Mouse (Mus musculus): Measurements from ENCODE around the gene Mtx3. TPM values are rescaled to one million over a fixed set of nuclear protein-coding genes. Genes with fewer than 3 reads are reported as not detected.

Gene Mtx3
- polyA plus RNA-seq, 1 experiment from 2014 or later: 5.2 TPM

DNA sequence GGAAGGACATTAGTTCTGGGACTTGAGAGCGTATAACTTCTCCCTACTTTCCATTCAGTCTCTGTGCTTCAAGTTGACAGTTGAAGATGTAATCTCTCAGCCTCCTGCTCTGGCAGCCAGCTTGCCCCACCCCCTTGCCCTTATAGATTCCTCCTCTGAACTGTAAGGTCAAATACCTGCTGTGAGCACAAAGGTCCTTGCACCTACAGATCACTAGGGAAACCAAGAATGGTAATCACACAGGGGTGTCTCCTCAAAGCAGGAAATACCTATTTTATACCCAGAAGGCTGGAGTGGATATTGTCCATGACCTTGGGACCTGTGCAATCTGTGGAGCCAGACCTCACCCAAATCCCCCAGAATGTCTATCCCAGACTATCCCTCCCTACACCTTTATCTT, 40.4 kb downstream of the Mtx3 start:
- H3K4me1 ChIP-seq: peaks cover 1% of the 10 kb centered on the region
- H3K4me2 ChIP-seq: no peak overlapping the region
- no peak overlapping the region for H3K27ac ChIP-seq
- H3K27me3 ChIP-seq: no peaks in the 10 kb centered on the region
- no peak for ATAC-seq (ENCODE audit: insufficient number of reproducible peaks, insufficient read depth, low FRiP score, low TSS enrichment, low read depth)
- H3K9me3 ChIP-seq: no peaks in the 10 kb centered on the region
- H3K36me3 ChIP-seq: no peaks in the 10 kb centered on the region
- H3K4me3 ChIP-seq: no peak overlapping the region
- no peak overlapping the region for H3K9ac ChIP-seq
- 61% methylated on average over 1 of the region's 1 CpGs for WGBS

DNA sequence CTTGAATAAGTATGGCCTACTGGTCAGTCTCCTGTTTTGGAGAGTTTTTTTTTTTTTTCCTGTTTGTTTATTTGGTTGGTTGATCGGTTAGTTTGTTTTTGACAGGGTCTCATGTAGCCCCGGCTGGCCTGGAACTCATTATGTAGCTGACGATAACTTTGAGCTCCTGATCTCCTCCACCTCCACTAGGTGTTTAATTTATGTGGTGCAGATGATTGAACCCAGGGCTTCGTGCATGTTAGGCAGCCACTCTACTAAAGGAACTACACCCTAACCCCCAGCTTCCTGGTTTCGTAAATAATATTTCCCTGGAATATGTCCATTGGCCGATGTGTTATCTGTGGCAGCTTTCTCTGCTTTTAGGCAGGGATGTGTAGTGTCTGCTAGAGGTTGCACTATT, 54.5 kb downstream of the Mtx3 start:
- H3K27me3 ChIP-seq: no peaks in the 10 kb centered on the region
- no peak overlapping the region for H3K27ac ChIP-seq
- H3K9ac ChIP-seq: no peak overlapping the region
- no peak overlapping the region for H3K4me3 ChIP-seq
- no peak for ATAC-seq (ENCODE audit: insufficient number of reproducible peaks, insufficient read depth, low FRiP score, low TSS enrichment, low read depth)
- 57% methylated on average over 6 of the region's 6 CpGs for WGBS
- H3K4me1 ChIP-seq: no peaks in the 10 kb centered on the region
- no peaks in the 10 kb centered on the region for H3K9me3 ChIP-seq
- no peak overlapping the region for H3K4me2 ChIP-seq
- no peaks in the 10 kb centered on the region for H3K36me3 ChIP-seq

DNA sequence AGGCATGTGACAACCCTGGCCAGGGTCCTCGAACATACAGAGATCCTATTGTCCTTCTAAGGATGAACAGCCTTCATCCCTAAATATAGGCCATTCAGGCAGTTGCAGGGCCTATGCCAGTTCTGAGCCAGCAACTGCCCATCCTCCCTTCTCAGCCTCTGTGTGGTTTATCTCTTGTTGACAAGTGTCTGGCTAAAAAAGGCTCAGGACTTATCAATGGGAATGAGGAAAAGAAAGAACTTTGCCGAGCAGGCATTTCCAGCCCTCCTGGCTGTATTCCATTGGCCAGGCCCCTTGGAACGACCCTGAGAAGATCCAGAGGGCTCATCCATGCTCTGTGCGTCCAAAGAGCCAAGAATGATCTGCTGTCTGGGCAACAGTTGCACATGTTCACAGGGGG, 58.7 kb downstream of the Mtx3 start:
- H3K36me3 ChIP-seq: no peaks in the 10 kb centered on the region
- H3K4me3 ChIP-seq: no peak overlapping the region
- H3K27ac ChIP-seq: no peak overlapping the region
- H3K9me3 ChIP-seq: no peaks in the 10 kb centered on the region
- ATAC-seq (ENCODE audit: insufficient number of reproducible peaks, insufficient read depth, low FRiP score, low TSS enrichment, low read depth): no peak
- H3K27me3 ChIP-seq: no peaks in the 10 kb centered on the region
- no peak overlapping the region for H3K4me2 ChIP-seq
- 75% methylated on average over 4 of the region's 4 CpGs for WGBS
- no peak overlapping the region for H3K9ac ChIP-seq
- no peaks in the 10 kb centered on the region for H3K4me1 ChIP-seq

DNA sequence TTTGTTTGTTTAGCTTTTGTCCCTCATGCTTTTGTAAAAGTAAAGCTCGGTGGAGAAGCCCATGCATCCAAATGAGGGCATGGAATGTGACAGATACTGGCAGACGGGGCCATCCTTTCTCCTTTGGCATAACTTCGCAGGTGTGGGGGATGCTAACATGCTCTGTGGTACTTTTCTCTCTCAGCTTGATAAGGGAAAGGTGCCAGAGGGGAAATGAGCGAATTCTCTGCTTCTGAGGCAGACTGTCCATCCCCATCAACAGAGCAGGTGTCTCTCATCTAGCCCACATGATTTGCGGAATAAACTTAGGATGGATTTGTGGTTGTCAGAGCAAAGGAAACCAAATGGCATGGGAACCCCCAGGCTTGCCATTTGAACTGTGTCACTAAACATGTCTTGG, 61.4 kb downstream of the Mtx3 start:
- Histone ChIP-seq H3K4me2 (no peak overlapping the region), H3K4me1 (no peaks in the 10 kb centered on the region), H3K27ac (no peak overlapping the region), H3K9ac (no peak overlapping the region), H3K4me3 (no peak overlapping the region), H3K27me3 (no peaks in the 10 kb centered on the region), H3K9me3 (no peaks in the 10 kb centered on the region), H3K36me3 (no peaks in the 10 kb centered on the region)
- ATAC-seq (ENCODE audit: insufficient number of reproducible peaks, insufficient read depth, low FRiP score, low TSS enrichment, low read depth): no peak
- 82% methylated on average over 5 of the region's 5 CpGs for WGBS

DNA sequence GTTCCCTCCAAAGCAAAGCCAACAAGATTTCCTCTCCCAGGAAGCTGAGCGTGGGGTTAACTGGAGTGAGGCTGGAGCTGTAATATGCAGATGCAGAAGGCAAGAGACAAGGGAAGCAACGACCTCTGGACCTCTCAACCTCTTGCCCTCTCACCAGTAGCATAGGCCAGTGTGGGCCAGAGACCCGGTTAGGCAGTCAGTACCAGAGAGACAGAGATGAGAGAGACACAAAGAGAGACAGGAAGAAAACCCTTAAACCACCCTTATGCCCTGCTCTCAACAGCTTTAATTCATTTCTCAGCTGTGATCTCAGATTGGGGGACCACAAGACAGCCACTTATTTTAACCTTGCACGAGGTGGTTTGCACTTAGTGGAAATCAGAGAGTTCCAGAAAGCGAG, 62.8 kb downstream of the Mtx3 start:
- no peaks in the 10 kb centered on the region for H3K9me3 ChIP-seq
- no peaks in the 10 kb centered on the region for H3K36me3 ChIP-seq
- 44% methylated on average over 5 of the region's 5 CpGs for WGBS
- H3K4me2 ChIP-seq: no peak overlapping the region
- no peak overlapping the region for H3K4me3 ChIP-seq
- no peak overlapping the region for H3K27ac ChIP-seq
- no peak for ATAC-seq (ENCODE audit: insufficient number of reproducible peaks, insufficient read depth, low FRiP score, low TSS enrichment, low read depth)
- H3K4me1 ChIP-seq: peaks cover 4% of the 10 kb centered on the region; the same call in 1 of the 2 replicates
- no peaks in the 10 kb centered on the region for H3K27me3 ChIP-seq
- no peak overlapping the region for H3K9ac ChIP-seq

Other genes with a start within 250 kb of the Mtx3 start
- gene Serinc5, start 233.7 kb upstream of the Mtx3 start, polyA plus RNA-seq (2015; fragmentation: Nextera tagmentation; extraction: Ambion mirVana): 9.4 and 13.0 TPM in 2 replicates
- gene Thbs4, start 49.9 kb upstream of the Mtx3 start, polyA plus RNA-seq (2015; fragmentation: Nextera tagmentation; extraction: Ambion mirVana): 6.9 and 7.7 TPM in 2 replicates